ENCODE assay signal across 17 mouse cellular contexts in the genomic region with DNA sequence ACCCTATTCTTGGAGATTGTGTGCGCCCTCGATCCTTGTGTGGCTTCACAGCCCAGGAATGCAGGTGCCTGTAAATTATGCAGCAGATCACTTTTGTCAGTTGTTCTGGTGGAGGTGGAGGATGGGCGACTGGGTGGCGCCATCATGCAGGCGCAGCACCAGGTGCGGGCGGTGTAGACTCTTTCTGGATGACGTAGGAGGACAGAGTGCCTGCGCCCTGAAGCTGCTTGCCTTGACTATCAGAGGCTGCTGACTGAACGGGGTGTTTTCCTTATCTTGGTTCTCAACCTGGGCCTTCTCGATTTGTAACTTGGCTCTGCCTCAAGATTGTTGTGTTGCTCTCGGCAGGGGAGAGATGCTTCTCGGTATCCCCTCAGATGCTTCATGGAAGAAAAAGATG. TPM values are rescaled to one million over a fixed set of nuclear protein-coding genes. Genes with fewer than 3 reads are reported as not detected.
DNase-seq lines count a peak whose midpoint lies in the region; ATAC-seq and TF ChIP-seq lines count a peak whose summit lies in the region.
"Had no signal": no experiment of that assay in that cellular context is flagged by ENCODE, and none has a peak within 500 bp of the region (broad histone marks: within the 10 kb centered on the region; RNA-seq: fewer than 3 reads in every experiment).

No protein-coding gene starts in this region.

- H3K4me1 ChIP-seq in heart, embryonic 11.5 days (ENCODE audit: control insufficient read depth, insufficient read depth, low read length), result no peaks in the 10 kb centered on the region
- H3K4me1 ChIP-seq in E14TG2a.4 (replicated peaks; ENCODE audit: low read depth, low read length), result peaks cover 12% of the 10 kb centered on the region; the same call in 1 of the 2 replicates
- peaks cover 19 to 20% of the 10 kb centered on the region in 2 experiments for H3K4me1 ChIP-seq in liver, embryonic 14.5 days (replicated peaks; ENCODE audit: control insufficient read depth in 2 of 2, insufficient read depth in 2 of 2, low read length in 1 of 2)
- no peaks in the 10 kb centered on the region for H3K4me1 ChIP-seq in hindbrain, embryonic 12.5 days
- H3K4me1 ChIP-seq: kidney, embryonic 15.5 days; neural tube, embryonic 13.5 days had no signal

- H3K36me3 ChIP-seq in heart, embryonic 11.5 days (ENCODE audit: control insufficient read depth, insufficient read depth, low read length), result no peaks in the 10 kb centered on the region
- no peaks in the 10 kb centered on the region for H3K36me3 ChIP-seq in E14TG2a.4 (ENCODE audit: insufficient read depth, low read length)
- H3K36me3 ChIP-seq in liver, embryonic 14.5 days (replicated peaks; ENCODE audit: control insufficient read depth, insufficient read depth, low read depth), result no peaks in the 10 kb centered on the region
- no peaks in the 10 kb centered on the region for H3K36me3 ChIP-seq in hindbrain, embryonic 12.5 days
- H3K36me3 ChIP-seq: kidney, embryonic 15.5 days; neural tube, embryonic 13.5 days had no signal

- no peak overlapping the region for H3K4me3 ChIP-seq in heart, embryonic 11.5 days (ENCODE audit: low read depth, low read length)
- 0 out of 2 replicates have a peak overlapping the region, but pooled peaks have one; percentile 29 for H3K4me3 ChIP-seq in E14TG2a.4 (replicated peaks; ENCODE audit: low read length)
- H3K4me3 ChIP-seq in liver, embryonic 14.5 days (ENCODE audit: insufficient read depth in 1 of 2, low read depth in 2 of 2, low read length in 2 of 2), result no peak overlapping the region
- H3K4me3 ChIP-seq in hindbrain, embryonic 12.5 days, result no peak overlapping the region
- H3K4me3 ChIP-seq: kidney, embryonic 15.5 days; neural tube, embryonic 13.5 days had no signal

- no peaks in the 10 kb centered on the region for H3K9me3 ChIP-seq in heart, embryonic 11.5 days (replicated peaks; ENCODE audit: control insufficient read depth, low read length)
- H3K9me3 ChIP-seq in E14TG2a.4 (ENCODE audit: low read length), result peaks cover 29% of the 10 kb centered on the region
- no peaks in the 10 kb centered on the region for H3K9me3 ChIP-seq in liver, embryonic 14.5 days (ENCODE audit: control insufficient read depth, low read length)
- no peaks in the 10 kb centered on the region for H3K9me3 ChIP-seq in hindbrain, embryonic 12.5 days (replicated peaks)
- H3K9me3 ChIP-seq: kidney, embryonic 15.5 days; neural tube, embryonic 13.5 days had no signal

- no peak overlapping the region for H3K4me2 ChIP-seq in heart, embryonic 11.5 days
- peak overlapping the region; percentile 49 for H3K4me2 ChIP-seq in liver, embryonic 14.5 days (ENCODE audit: low read depth)
- H3K4me2 ChIP-seq in hindbrain, embryonic 12.5 days (replicated peaks), result no peak overlapping the region
- H3K4me2 ChIP-seq: kidney, embryonic 15.5 days; neural tube, embryonic 13.5 days had no signal

- no peak overlapping the region for H3K9ac ChIP-seq in heart, embryonic 11.5 days (ENCODE audit: low read depth, low read length)
- H3K9ac ChIP-seq in liver, embryonic 14.5 days (replicated peaks), result no peak overlapping the region; the same call in 1 of the 2 replicates
- no peak overlapping the region for H3K9ac ChIP-seq in hindbrain, embryonic 12.5 days
- H3K9ac ChIP-seq: kidney, embryonic 15.5 days; neural tube, embryonic 13.5 days had no signal

- DNase-seq in heart, adult 8-10 months (ENCODE audit: low spot score), result no peak
- peak; percentile 83 for DNase-seq in c-Kit-positive CD71-positive TER-119-negative erythroid progenitor cells, embryonic 14.5 days (ENCODE audit: low read depth)
- DNase-seq in liver, embryonic 14.5 days (ENCODE audit: low read depth in 3 of 3, low spot score in 3 of 3), result peak; percentile 81 to 91 (median 85)
- no peak for DNase-seq in ovary, postnatal 10 days (ENCODE audit: low spot score)
- DNase-seq: cerebellum, adult 8-10 months; embryo, embryonic 11 days; heart, postnatal 10 days; layer of hippocampus, adult 9-11 months; lung, adult 18-20 months; retina, postnatal 1 day had no signal

- peak; percentile 52; the same call in 1 of the 2 replicates for ATAC-seq in heart, embryonic 11.5 days (replicated peaks; ENCODE audit: insufficient number of reproducible peaks, low FRiP score, low TSS enrichment)
- ATAC-seq in liver, embryonic 14.5 days (ENCODE audit: insufficient read depth), result peak; percentile 99
- ATAC-seq in frontal cortex, adult (ENCODE audit: low TSS enrichment), result no peak
- no peak for ATAC-seq in hindbrain, embryonic 12.5 days (ENCODE audit: low FRiP score)
- ATAC-seq: hindbrain, embryonic 16.5 days had no signal

- TF ChIP-seq CTCF in E14TG2a.4 (conservative IDR thresholded peaks at IDR 0.05; ENCODE audit: low read length), result no peak
- TF ChIP-seq CTCF in liver, embryonic 14.5 days (IDR thresholded peaks at IDR 0.05; ENCODE audit: low read depth), result peak; percentile 30; the same call in 1 of the 2 replicates

- no peak overlapping the region for H3K27ac ChIP-seq in heart, embryonic 11.5 days (ENCODE audit: low read depth, low read length)
- peak overlapping the region; percentile 75 for H3K27ac ChIP-seq in liver, embryonic 14.5 days
- no peak overlapping the region for H3K27ac ChIP-seq in hindbrain, embryonic 12.5 days
- H3K27ac ChIP-seq: kidney, embryonic 15.5 days; neural tube, embryonic 13.5 days had no signal

- WGBS in heart, embryonic 11.5 days (ENCODE audit: insufficient replicate concordance), result 59% methylated on average over 13 of the region's 13 CpGs
- WGBS in liver, embryonic 14.5 days (ENCODE audit: insufficient replicate concordance), result 29% methylated on average over 13 of the region's 13 CpGs
- 84% methylated on average over 13 of the region's 13 CpGs for WGBS in hindbrain, embryonic 12.5 days

- H3K27me3 ChIP-seq in heart, embryonic 11.5 days (ENCODE audit: control insufficient read depth, insufficient read depth, low read length), result no peaks in the 10 kb centered on the region
- H3K27me3 ChIP-seq in E14TG2a.4 (ENCODE audit: insufficient read depth, low read length), result no peaks in the 10 kb centered on the region
- no peaks in the 10 kb centered on the region for H3K27me3 ChIP-seq in liver, embryonic 14.5 days (ENCODE audit: control insufficient read depth, insufficient read depth, low read length)
- no peaks in the 10 kb centered on the region for H3K27me3 ChIP-seq in hindbrain, embryonic 12.5 days
- H3K27me3 ChIP-seq: kidney, embryonic 15.5 days; neural tube, embryonic 13.5 days had no signal

- TF ChIP-seq EP300 in liver, embryonic 14.5 days (IDR thresholded peaks at IDR 0.05; ENCODE audit: low read depth), result peak; percentile 84

RNA-seq across cellular contexts. Expression of gene Ppm1d, which starts 13.1 kb away (rescaled TPM):
- 15.6 and 16.0 TPM in 2 replicates for polyA plus RNA-seq in heart, embryonic 11.5 days (2014; fragmentation: Nextera tagmentation; extraction: Ambion mirVana)
- total RNA-seq in heart, adult 8-10 months (2022), result 1 to 10 TPM; 6.8 to 8.9 (median 8.0) TPM
- 8.1 and 12.5 TPM in 2 replicates for polyA plus RNA-seq in liver, embryonic 14.5 days (2012; rRNA removed)
- polyA plus RNA-seq in liver, embryonic 14.5 days (2014; fragmentation: Nextera tagmentation; extraction: Ambion mirVana), result 21.9 and 23.5 TPM in 2 replicates
- 27.8 and 27.9 TPM in 2 replicates for polyA plus RNA-seq in hindbrain, embryonic 12.5 days (2016; fragmentation: Nextera tagmentation; extraction: Ambion mirVana)

RNA-seq across cellular contexts. Expression of gene Bcas3, which starts 55.0 kb away (rescaled TPM):
- polyA plus RNA-seq in heart, embryonic 11.5 days (2014; fragmentation: Nextera tagmentation; extraction: Ambion mirVana), result 22.1 and 22.8 TPM in 2 replicates
- 10 to 100 TPM; 35.3 to 44.4 (median 42.9) TPM for total RNA-seq in heart, adult 8-10 months (2022)
- 6.9 and 7.2 TPM in 2 replicates for polyA plus RNA-seq in liver, embryonic 14.5 days (2012; rRNA removed)
- polyA plus RNA-seq in liver, embryonic 14.5 days (2014; fragmentation: Nextera tagmentation; extraction: Ambion mirVana), result 16.9 and 17.5 TPM in 2 replicates
- 33.9 and 36.8 TPM in 2 replicates for polyA plus RNA-seq in hindbrain, embryonic 12.5 days (2016; fragmentation: Nextera tagmentation; extraction: Ambion mirVana)

Comparison
In these comparisons a context has a peak if more than half of its experiments do, and no peak if none do; other contexts are left out.
1. ATAC-seq: peak in heart, embryonic 11.5 days (single experiment) and liver, embryonic 14.5 days (single experiment); none in frontal cortex, adult (single experiment) and hindbrain, embryonic 12.5 days (single experiment).
2. DNase-seq: peak in c-Kit-positive CD71-positive TER-119-negative erythroid progenitor cells, embryonic 14.5 days (single experiment) and liver, embryonic 14.5 days (3 of 3); none in heart, adult 8-10 months (single experiment) and ovary, postnatal 10 days (single experiment).